Mouse (Mus musculus) cerebral cortex, adult 2 months (tissue): ENCODE results near the gene Kcnq1.

Experiments used
- WGBS: fragments of 180-500 bp; shearing (Covaris S2); methylation state at CpG from one replicate; pipeline ENCODE4 v1.1.7; 2018; 5-methylcytosine and 5-hydroxymethylcytosine counted together

Gene Kcnq1

DNA sequence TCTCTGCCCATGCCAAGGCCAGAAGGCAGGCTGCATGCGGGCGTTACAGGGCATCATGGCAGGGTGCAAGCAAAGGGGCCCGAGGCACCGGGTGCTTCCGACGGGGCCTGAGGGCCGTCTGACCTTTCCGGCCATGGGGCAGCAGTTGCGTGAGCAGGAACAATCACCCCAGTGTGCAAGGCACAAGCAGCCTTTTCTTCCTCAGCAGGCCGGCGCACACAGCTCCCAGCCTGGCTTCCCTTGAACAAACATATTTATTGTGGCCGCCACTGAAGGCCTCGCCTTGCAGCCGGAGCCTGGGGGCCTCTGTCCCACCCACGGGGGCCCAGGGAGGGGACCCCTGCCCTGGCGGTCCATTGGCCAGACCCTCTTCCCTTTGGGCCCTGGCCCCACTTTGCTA is 218.9 kb downstream of the Kcnq1 start:
- WGBS, result 69% methylated on average over 16 of the region's 16 CpGs

DNA sequence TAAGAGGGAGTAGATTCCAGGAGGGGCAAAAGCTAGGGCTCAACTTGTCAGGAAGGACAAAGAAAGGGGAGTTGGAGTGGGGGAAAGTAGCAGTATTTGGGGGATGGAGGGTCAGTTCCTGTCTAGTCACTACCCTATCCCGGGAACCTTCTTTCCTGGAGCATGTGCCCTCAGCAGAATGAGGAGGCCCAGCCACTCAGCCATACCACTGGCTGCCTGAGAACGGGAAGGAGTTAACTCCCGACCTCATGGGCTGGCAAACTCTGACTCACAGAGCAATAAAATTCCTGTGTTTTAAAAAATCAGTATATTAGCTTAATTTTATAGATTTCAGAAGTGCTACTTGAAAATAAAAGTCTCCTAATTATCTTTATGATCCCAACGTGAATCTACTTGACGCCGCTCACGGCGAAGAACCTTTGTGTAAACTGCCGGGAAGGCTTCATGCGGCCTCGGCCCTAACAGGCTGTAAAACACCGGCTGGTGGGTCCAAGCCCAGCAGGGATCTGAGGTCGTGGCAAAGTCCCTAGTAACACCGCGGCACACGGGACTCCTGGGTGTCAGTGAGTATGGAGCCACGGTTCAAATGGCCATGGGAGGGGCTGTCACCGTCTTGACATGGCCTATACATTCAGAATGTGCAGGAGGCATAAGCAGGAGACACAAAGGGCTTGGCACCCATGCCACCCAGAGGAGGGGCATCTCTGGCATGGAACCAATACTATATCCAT is 222.2 kb downstream of the Kcnq1 start:
- 88% methylated on average over 18 of the region's 18 CpGs for WGBS

DNA sequence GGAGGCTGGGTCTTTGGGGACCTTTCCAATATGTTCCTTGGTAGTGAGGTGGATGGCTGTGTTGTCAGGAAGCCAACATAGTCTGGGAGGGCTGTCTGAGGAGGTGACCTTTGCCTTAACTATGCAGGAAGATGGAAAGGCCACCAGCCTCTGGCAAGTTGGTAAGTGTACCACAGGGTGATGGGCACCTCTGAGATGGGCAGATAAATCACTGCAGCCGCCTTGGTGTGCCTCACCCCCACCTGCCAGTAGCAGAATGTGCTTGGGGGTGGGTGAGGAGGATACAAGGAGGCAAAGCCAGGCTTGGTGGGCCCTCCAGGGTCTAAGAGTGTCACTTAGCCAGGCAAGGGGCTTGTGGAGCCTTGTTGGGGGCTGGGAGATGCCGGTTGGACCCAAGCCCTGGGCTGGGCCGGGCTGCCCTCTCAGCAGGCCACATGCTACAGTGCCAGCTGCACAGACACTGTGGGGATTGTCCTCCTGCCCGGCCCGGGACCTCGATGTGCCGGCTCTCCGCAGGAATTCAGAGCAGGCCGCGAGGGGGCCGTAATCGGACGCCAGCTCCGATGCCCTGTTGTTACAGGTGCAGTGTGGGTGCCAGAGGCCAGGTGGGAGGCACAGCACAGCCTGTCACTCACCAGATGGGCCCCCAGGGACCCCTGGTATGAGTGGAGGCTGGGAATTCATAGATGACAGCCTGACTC is 223.1 kb downstream of the Kcnq1 start:
- 49% methylated on average over 14 of the region's 14 CpGs for WGBS

DNA sequence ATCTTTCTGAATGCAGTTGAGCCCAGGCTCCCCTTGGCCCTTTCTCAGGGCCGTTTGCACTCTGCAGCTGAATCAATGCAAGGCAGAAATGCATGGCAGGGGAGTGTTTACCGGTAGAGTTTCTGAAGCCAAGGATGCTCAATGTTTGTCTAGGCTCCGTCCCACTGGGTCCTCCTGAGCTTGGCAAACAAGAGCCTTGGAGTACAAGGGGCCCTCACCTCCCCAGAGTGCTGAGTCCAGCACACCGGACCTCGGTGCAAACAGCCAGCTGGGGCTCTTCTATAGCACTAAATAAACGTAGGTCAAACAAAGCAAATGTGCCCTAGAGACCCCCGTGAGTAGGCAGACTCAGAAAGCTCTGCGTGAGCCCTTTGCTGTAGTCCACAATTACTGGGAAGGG is 226.9 kb downstream of the Kcnq1 start:
- 81% methylated on average over 8 of the region's 8 CpGs for WGBS

DNA sequence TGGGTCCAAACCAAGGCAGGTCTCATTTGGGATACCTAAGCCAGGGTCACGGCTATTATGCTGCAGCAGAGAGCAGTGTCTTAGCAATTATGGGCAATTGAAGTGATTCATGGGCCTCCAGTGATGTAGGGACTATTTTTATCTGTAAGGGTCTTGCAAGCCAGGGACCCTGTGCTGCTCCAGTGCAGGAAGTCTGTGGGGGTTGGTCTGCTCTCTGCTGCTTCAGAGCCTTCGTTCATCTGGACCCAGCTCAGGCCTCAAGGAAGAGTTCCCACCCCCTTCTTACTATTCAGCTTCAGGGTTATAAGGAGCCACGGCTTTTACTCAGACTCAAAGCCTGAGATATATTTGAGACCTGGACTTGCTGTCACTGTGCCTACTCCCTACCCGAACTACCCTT is 227.4 kb downstream of the Kcnq1 start:
- WGBS, result 81% methylated on average over 4 of the region's 4 CpGs

DNA sequence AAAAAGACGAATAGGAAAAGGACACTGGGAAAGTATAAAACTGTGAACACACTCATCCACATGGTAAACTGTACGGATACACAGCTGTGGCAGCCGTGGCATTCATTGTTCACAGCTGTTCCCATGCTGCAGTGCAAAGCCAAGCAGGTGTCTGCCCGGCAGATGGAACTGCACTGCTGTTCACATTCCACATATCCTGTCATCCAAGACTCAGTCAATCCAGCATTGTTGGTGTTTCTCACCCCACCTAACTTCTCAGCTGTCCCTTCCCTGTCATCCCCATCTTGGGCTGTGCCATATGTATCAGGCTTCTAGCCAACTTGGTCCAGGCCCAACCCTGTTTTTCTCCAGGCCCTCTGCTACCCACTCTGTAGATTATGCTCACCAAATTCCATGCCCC is 232.5 kb downstream of the Kcnq1 start:
- WGBS, result 72% methylated on average over 4 of the region's 4 CpGs

DNA sequence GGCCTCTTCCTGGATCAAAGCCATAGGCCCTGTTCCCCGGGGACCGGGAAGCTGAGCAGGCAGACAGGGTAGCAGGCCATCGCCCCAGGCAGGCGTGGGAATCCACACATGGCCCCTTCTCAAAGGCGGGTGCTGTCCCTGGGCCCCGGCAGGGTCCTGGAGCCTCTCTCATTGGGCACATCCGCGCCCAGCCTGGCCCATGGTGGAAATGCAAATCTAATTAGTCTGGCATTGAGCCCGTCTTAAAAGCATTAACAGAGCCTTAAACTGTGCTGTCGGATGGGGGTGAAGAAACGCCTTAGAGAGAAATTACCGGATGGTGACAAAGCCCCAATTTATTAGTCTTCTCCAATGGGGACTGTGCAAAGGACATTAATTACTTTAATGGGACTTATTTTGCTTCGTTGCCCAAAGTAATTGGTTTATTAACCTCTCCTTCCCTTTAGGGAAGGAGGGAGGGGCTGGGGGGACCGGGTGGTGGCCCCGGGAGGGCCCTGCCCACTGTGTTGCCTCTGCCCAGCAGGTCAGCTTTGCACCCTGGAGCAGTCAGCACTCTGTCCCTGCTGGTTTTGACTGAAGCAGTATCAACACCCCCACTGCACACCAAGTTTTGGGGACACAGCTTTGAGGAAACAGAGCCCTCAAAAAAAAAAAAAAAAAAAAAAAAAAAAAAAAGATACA is 234.6 kb downstream of the Kcnq1 start:
- 48% methylated on average over 15 of the region's 15 CpGs for WGBS

DNA sequence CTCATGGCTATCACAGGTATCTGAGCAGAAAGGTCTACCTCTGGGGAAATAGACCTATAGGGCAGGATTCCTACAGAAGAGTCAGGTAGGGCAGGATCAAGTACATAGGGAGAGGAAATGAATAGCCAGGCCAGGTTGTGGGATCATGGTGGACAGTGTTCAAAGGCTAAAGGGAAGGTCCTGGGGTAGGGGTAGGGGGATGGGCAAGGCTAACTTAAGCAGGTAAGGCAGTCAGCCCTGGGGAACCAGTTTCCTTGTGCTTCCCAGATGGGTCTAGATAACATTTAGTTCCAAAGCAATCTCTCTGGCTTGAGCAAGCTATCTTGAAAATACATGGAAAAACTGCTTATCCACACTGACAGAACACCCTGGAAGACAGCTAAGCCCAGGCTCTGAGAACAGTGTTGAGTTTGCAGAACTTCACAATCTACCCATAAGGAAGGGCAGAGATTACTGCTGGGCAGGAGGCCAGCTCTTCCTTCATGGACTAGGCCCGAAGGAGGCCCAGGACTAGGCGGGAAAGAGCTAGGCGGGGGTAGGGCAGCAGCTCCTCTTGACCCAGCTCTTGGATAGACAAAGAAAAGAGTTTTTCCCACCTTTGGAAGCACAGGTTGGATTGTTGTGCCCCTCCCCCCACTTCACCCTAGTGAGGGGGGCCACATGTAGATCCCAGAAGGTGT is 235.3 kb downstream of the Kcnq1 start:
- 80% methylated on average over 3 of the region's 3 CpGs for WGBS

DNA sequence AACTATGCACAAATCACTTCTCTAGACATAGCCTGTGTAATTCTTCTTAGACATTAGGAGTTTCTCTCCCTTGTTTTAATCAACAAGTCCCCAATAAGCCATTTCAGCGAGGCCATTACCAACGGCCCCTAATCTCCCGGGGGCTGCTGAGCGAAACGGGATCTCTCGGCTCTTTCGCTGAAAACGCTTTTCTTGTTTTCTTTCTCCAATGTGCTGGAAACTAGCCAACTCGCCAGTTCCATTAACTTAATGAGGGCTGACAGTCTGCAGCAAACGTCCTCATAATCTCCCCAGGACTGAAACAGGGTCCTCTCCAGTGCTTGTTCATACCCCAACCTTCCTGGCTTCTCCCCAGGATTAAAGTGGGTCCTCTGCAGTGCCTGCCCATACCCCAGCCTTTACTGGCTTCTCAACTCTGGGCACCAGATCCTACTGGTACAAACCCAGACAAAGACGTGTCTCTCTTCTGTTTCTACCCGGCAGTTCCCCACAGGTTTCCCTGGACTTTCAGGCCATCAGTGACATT is 237.7 kb downstream of the Kcnq1 start:
- WGBS, result 57% methylated on average over 12 of the region's 12 CpGs

DNA sequence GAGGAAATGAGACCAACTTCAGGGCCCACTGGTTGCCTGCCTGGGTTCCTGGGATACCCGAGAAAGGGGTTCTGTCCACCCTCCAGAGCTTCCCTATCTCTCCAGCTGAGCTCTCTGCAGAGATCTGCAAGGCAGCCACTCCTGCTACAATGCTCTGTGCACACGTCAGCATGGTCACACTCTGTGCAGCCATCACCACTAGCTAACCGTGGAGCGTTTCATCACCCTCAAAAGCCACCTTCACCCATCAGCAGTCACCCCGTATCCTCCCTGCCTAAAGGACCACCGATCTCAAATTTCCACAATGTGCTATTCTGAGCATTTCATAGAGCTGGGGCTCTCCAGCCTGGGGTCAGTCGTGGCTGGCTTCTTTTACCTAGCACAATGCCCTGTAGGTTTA is 243.1 kb downstream of the Kcnq1 start:
- WGBS, result 88% methylated on average over 7 of the region's 7 CpGs

DNA sequence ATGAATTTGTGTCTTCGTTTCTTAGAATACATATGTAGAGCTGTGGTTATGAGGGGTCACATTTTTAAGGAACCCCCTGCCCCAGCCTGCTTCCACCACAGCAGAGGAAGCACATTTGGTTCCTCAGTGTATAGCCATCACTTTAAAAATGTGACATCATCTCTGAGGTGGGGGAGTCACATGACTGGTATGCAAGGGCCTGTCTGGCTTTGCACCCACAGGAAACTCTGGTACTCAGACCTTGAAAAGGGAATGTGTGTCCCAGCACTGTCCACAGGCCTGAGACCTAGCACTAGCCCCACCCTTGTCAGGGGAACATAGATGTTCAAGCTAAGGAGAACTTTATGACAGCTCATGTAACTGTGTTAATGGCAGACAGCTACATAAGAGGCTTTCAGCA is 243.7 kb downstream of the Kcnq1 start:
- 95% methylated on average over 1 of the region's 1 CpGs for WGBS

DNA sequence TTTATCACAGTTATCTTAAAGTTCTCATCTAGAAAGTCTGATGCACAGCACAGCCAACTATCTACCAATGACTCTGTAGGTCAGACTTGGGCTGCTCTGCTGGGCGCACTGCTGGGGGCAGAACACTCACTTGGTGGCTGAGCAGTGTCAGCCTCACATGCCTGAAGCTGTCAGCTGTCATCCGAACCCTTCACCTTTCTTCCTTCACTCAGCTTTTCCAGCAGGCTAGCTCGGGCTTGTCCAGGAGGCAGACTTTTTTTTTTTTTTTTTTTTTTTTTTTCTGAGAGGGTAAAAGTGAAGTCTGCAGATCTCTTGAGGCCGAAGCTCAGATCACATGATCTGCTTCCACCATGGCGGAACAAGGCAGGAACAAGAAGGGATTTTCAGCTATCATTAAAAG is 249.7 kb downstream of the Kcnq1 start:
- WGBS, result 90% methylated on average over 5 of the region's 5 CpGs

DNA sequence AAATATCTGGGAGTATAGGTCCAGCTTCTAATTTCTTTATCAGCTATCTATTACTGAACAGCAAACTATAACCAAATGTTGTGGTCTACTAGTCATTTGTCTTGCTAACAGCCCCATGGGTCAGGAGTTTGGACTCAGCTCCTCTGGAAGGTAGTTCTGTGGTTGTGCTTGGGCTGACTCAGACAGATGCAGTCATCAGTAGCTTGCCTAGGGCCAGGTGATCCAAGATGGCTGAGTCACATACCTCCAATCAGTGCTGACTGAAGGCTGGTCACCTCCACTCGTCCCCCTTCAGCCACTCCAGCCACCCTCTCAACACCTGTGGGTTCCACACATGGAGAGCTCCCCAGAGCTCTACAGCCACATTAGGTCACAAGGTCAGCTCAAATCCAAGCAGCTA is 250.9 kb downstream of the Kcnq1 start:
- 88% methylated on average over 1 of the region's 1 CpGs for WGBS

DNA sequence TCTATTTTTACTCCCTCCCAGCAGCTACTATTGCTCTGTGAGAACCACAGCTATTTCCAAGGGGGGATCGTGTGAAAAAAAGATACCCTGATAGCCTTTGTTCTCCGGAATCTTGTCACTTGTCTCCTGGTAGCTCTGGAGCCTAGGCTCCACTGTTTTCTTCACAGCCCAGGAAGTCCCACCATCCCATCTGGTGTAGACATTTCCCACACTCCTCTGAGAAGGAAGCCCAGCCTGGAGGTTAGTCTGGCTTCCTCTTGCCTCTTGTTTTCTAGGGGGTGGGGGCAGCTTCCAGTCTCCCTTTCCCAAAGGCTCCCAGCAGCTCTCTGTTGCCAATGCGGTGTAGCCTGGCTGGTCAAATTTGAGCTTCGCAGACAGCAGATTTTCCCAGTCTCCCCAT is 251.7 kb downstream of the Kcnq1 start:
- 51% methylated on average over 4 of the region's 4 CpGs for WGBS

DNA sequence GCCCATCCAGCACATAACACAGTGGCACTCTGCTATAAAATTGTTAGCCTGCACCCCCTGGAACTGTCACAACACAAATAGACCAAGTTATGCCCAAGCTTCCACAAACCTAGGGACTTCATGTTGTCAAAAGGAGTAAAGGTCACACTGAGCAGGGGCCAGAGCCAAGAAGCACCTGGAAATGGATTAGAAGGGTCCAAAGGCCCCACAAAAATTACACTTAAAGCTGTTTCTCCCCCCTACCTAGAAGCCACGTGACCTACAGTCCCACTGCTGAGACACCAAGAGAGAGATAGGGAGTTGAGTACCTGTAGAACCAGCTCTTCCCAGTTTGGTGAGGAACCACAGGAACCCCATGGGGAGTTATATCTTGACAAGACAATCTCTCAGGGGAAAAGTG is 253.6 kb downstream of the Kcnq1 start:
- WGBS, result 93% methylated on average over 1 of the region's 1 CpGs

DNA sequence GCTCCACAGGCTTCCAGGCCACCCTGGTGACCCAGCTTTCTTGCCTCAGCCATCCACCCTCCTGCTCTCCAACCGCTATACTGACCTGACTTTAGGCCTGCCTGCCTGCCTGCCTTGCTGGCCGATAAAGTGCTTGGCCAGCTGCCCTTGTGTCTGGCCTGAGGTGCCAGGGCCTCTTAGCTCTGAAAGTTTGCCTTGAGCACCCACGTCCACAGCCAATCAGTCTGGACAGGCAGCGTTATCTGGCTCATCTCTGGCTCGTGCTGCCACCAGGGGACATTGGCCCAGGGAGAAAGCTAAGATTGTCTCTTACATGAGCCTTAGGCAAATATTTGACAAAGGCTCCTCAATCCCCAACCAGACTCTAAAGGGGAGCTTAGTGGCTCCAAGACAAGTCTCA is 254.6 kb downstream of the Kcnq1 start:
- 90% methylated on average over 5 of the region's 5 CpGs for WGBS

DNA sequence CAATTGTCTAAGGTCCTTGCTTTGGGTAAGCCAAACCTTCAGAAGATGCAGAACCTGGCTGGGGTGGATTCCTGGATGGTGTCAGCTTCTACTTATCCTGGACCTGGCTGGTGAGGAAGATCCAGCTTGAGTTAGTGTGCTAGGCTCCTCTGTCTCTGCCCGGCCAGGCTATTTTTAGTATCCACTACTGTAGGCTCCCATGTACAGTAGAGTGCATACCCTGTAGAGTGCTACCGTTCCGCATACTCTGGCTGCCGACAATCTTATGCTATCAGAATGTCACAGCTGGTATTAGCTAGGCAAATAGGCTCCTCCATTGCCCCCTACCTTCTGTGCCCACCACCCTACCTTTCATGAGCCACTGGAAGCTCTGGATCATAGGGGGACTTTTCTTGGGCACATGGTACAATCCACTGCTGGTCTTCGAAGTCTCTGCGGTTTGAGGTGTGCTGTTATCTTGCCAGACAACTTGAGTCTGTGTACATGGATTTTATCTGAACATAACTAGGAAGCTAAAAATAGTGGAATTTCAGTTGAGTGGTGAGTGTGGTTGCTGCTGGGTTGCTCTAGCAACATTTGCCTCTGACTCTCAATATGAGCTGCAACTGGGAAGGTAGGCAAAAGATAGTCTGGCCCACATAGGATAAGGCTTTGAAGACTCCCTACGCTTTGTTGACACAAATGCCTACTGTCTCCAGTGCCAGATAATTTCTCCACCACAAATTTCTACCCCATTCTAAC is 258.1 kb downstream of the Kcnq1 start:
- 70% methylated on average over 7 of the region's 7 CpGs for WGBS

DNA sequence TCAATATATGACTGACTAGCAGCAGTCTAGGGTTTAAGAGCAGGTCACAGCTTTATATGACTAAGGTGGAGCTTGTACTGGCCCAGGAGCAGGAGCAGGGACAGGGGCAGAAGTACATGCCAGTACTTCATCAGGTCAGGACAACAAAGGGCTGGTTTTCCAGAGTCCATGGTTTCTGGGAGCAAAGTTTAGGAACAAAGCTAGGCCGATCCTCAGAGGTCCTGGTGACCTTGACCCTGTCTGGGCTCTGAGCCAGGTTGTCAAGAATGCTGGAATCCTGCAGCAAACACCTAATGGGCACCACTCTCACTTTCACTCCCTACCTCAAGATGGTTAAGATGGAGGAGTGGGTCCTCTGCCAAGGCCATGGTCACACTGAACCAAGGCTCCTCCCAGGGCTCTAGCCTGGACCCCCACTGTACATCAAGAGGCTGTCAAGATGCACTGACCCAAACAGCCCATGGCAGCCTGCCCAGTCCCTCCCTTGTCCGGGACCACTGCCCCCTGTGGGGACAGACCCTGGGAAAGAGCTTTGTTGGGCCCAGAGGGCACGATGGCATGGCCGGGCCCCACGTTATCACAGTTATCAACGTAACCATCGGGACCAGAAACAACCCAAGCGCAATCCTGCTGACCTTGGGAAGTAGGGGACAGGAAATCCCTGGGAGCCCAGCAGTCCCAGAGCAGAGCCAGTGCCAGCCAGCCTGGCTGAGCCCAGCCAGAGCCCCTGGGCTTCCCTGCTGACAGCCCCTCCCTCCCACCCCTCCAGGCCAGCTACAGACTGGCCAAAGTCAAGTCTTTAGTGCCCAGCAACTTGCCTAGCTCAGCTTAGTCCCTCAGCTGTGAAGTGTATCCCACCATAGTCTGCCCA is 259.0 kb downstream of the Kcnq1 start:
- WGBS, result 77% methylated on average over 8 of the region's 8 CpGs

DNA sequence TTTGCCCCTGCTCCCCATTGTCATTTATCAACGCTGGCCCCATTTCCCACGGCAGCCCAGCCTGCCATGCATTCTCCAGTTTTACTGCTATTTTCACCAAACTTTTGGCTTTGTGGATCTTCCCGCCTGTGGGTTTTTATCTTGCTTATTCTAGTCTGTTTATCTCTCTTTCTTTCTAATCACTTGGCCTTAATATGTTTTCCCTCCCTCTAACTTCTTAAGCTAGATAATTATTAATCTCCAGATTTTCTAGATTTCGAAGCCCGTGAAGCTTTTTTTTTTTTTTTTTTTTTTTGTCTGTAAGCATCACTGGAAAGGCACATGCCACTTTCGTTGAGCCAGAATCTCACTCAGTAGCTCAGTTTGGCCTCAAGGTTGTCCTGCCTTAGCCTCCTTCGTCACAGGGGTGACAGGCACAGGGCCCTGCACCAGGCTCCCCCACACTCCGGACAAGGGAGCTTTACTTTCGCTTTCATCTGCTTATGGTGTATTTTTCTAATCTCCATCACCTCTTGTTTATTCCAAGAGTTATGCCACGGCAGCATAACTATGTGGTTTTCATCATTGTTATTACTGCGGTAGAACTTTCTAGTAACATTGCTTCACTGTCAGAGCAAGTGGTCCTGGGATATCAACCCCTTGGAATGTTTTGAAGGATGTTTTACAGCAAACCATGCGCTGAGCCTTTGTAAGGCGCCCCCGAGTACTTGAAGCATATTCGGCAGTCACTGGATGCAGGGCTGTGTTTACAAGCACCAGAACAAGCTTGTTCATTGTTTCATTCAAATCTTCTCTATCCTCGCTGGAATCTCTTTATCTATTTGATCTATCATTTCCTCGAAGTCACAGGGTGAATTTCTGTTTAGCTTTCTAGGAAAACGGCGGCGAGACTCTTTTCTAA is 261.5 kb downstream of the Kcnq1 start:
- WGBS, result 61% methylated on average over 20 of the region's 20 CpGs
